Mouse (Mus musculus) heart, embryonic 16.5 days (tissue): ENCODE data around the gene Wdr5. TPM values are rescaled to one million over a fixed set of nuclear protein-coding genes. Genes with fewer than 3 reads are reported as not detected.
"Not testable (repeated sequence)": the region's sequence is repeated elsewhere in the genome, so short reads cannot be mapped to it uniquely, and the experiment has no call there.

Source experiments
- ATAC-seq: fragments of 200-750 bp; cut with Nextera tagmentation; replicated peaks from 2 replicates; pipeline ENCODE4 v1.8.0; 2017; ENCODE audit warnings: moderate number of reproducible peaks; ENCODE audit not compliant: insufficient read depth, low FRiP score; ENCODE audit errors: extremely low read depth
- H3K27ac ChIP-seq: fragments of 300-500 bp; sonication (generic); 2 replicates; pipeline ENCODE4 v1.5.1; 2014; ENCODE audit warnings: mild to moderate bottlenecking, low read length, control low read depth, moderate library complexity
- H3K27me3 ChIP-seq: fragments of 300-500 bp; sonication (generic); 2 replicates; pipeline ENCODE4 v1.6.1; 2014; ENCODE audit warnings: low read length, mixed read lengths; ENCODE audit not compliant: control insufficient read depth, insufficient read depth
- H3K36me3 ChIP-seq: fragments of 300-500 bp; sonication (generic); 2 replicates; pipeline ENCODE4 v1.6.1; 2014; ENCODE audit not compliant: control insufficient read depth, insufficient read depth
- H3K4me1 ChIP-seq: fragments of 300-500 bp; sonication (generic); 2 replicates; pipeline ENCODE4 v1.6.1; 2014; ENCODE audit warnings: low read length, mixed read lengths; ENCODE audit not compliant: control insufficient read depth, insufficient read depth
- H3K4me2 ChIP-seq: fragments of 300-500 bp; sonication (generic); 2 replicates; pipeline ENCODE4 v1.6.1; 2014; ENCODE audit warnings: low read depth, mild to moderate bottlenecking, control low read depth, low read length
- H3K4me3 ChIP-seq: fragments of 300-500 bp; sonication (generic); 2 replicates; pipeline ENCODE4 v1.5.1; 2014; ENCODE audit warnings: mild to moderate bottlenecking, control low read depth, low read length
- H3K9ac ChIP-seq: fragments of 300-500 bp; sonication (generic); 2 replicates; pipeline ENCODE4 v1.6.1; 2014; ENCODE audit warnings: low read length, control low read depth
- H3K9me3 ChIP-seq: fragments of 300-500 bp; sonication (generic); replicated peaks from 2 replicates; pipeline ENCODE4 v1.6.1; 2016; ENCODE audit warnings: low read length; ENCODE audit not compliant: control insufficient read depth
- WGBS: fragments of 180-500 bp; shearing (Covaris S2); extraction: QIAGEN DNeasy Blood & Tissue Kit; methylation state at CpG from one replicate; pipeline ENCODE4 v1.1.7; 2014; 5-methylcytosine and 5-hydroxymethylcytosine counted together
- polyA plus RNA-seq: library from polyadenylated mRNA; unstranded; fragments of >200 nt; fragmentation: Nextera tagmentation; extraction: Ambion mirVana; gene quantifications from 2 replicates; pipeline ENCODE4 v1.2.1, GENCODE M21; 2015

Wdr5 gene
- polyA plus RNA-seq, 1 experiment from 2014 or later, result 32.2 TPM

DNA sequence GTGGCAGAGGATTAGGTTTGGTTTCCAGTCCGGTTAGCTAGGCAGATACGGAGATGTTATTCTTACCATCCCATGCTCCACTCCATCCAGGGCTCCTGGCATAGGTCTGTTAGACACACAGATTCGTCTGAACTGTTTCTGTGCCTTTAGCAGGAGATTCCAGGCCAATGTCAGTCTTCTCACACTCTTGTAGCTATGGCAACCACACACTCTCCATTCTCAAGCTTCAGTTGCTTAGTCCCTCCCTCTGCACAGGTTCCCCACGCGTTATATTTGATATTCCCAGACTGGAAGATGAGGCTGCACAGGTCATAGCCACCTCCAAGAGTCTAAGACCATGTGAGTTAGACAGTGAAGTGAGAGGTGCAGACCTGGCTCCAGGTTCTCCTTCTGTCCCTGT is 1.1 kb upstream of the Wdr5 start:
- H3K9ac ChIP-seq, result peak overlapping the region; percentile 94
- no peak for ATAC-seq
- peaks cover 23% of the 10 kb centered on the region for H3K4me1 ChIP-seq
- peak overlapping the region; percentile 93 for H3K4me3 ChIP-seq
- peak overlapping the region; percentile 92 for H3K27ac ChIP-seq
- 71% methylated on average over 5 of the region's 5 CpGs for WGBS
- no peaks in the 10 kb centered on the region for H3K27me3 ChIP-seq
- no peaks in the 10 kb centered on the region for H3K9me3 ChIP-seq
- H3K4me2 ChIP-seq, result peak overlapping the region; percentile 90
- H3K36me3 ChIP-seq, result no peaks in the 10 kb centered on the region

DNA sequence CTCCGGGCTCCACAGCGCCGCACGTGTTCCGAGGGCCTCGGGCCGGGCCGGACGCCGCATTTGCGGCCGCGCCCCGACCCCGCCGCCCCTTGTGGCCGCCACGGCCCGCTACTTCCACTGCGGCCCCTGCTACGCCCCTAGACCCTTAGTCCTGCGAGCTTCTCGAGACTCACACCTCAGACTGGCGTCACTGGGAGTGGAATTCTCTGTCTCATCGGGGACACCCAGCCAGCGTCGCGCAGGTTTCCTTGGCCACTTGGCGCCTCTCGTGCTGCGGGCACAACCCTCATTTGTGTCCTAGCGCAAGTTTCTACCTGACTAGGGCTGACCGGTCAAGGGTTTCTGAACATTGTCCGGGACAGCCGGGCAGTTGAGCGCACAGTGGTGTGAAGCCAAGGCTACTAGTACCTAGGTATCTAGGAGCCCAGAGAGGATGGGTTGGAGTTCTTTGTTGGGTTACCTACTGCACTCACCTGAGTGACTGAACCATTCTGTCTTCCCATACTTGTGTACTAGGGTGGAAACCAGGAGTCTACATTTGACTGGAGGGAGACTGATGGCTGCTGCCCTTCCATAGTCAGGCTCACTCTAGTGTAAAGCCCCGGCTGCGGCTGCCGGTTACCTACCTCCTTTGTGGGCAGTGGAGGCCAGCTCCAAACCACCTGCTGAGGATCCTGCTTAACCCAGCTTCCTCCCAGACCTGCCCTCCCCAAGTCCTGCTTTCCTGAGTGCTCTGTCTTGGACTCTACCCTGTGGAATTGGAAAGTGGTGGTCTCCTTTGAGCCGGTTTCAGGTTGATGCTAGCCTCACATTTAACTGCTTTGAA is 597 bp downstream of the Wdr5 start:
- ATAC-seq, result peak; percentile 47
- WGBS, result under 1% methylated on average over 39 of the region's 40 CpGs
- Histone ChIP-seq H3K4me2 (peak overlapping the region; percentile 90), H3K27me3 (no peaks in the 10 kb centered on the region), H3K27ac (peak overlapping the region; percentile 92), H3K9ac (peak overlapping the region; percentile 94), H3K4me3 (peak overlapping the region; percentile 93), H3K36me3 (peaks cover 11% of the 10 kb centered on the region), H3K4me1 (peaks cover 23% of the 10 kb centered on the region), H3K9me3 (no peaks in the 10 kb centered on the region)

DNA sequence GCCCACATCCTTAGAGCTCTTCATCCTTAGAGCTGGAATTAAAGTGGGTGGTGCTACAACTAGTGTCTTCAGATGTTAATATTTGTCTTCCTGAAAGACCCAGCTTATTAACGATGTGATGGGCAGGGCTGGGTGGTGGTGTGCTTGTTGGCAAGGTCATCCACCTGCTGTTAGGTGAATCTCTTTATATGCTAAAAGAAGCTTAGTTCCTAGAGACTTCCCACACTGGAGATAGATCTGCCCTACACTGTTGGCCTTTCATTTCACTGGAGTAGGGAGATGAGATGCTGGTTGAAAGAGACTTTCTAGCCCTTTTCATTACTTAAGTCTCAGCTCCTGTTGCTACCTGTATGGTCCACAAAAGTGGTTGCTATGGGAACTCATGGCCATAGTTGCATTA is 1.3 kb downstream of the Wdr5 start:
- Histone ChIP-seq H3K27me3 (no peaks in the 10 kb centered on the region), H3K9me3 (no peaks in the 10 kb centered on the region), H3K4me2 (peak overlapping the region; percentile 90), H3K36me3 (peaks cover 18% of the 10 kb centered on the region), H3K4me1 (peaks cover 23% of the 10 kb centered on the region), H3K27ac (no peak overlapping the region), H3K9ac (peak overlapping the region; percentile 94), H3K4me3 (peak overlapping the region; percentile 93)
- ATAC-seq, result no peak
- 11% methylated on average over 1 of the region's 1 CpGs for WGBS

DNA sequence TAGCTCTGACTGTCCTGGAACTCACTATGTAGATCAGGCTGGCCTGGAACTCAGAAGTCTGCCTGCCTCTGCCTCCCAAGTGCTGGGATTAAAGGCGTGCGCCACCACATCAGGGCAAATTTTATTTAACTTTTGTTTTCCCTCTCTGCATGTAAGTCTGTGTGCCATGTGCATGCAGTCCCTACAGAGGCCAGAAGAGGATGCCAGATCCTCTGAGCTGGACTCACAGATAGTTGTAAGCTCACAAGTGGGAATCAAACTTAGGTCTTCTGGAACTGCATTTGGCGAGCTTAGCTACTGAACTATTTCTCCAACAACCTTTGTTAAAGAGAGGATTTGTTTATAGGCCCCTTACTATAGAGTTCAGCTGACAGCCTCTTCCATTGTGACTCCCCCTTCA is 3.3 kb downstream of the Wdr5 start:
- H3K27me3 ChIP-seq, result no peaks in the 10 kb centered on the region
- H3K4me3 ChIP-seq, result no peak overlapping the region
- H3K4me2 ChIP-seq, result no peak overlapping the region
- no peak for ATAC-seq
- H3K9me3 ChIP-seq, result no peaks in the 10 kb centered on the region
- 93% methylated on average over 3 of the region's 3 CpGs for WGBS
- H3K36me3 ChIP-seq, result peaks cover 24% of the 10 kb centered on the region
- H3K9ac ChIP-seq, result no peak overlapping the region
- H3K27ac ChIP-seq, result no peak overlapping the region
- peaks cover 23% of the 10 kb centered on the region for H3K4me1 ChIP-seq

DNA sequence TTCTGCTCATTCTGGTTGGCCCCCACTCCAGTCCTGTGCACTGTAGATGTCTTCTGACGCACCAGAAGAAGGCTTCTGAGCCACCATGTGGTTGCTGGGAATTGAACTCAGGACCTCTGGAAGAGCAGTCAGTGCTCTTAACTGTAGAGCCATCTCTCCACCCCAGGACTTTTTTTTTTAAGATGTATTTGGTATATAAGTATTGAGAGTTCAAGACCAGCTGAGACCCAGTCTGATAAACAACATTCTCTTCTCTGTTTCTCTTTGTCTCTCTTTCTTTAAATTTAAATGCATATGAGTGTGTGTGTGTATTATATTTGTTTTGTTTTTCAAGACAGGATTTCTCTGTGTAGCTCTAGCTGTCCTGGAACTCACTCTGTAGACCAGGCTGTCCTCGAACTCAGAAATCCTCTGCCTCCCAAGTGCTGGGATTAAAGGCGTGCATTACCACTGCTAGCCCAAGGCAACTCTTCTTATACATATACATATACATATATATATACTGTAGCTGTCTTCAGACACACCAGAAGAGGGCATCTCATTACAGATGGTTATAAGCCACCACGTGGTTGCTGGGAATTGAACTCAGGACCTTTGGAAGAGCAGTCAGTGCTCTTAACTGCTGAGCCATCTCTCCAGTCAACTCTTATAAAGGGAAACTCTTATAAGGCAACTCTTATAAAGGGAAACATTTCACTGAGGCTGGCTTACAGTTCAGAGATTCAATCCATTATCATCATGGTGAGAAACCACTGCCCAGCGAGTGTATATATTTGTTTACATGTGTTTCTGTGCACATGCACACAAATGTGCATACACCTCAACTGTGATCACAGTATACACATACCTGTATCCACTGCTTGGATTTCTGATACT is 23.7 kb downstream of the Wdr5 start:
- Histone ChIP-seq H3K9ac (peak overlapping the region; percentile 38; the same call in 1 of the 2 replicates), H3K27ac (peak overlapping the region; percentile 81), H3K36me3 (peaks cover 22% of the 10 kb centered on the region), H3K4me1 (peaks cover 14% of the 10 kb centered on the region)
- ATAC-seq, H3K4me2 ChIP-seq, H3K4me3 ChIP-seq, H3K9me3 ChIP-seq, H3K27me3 ChIP-seq: not testable (repeated sequence)
- 69% methylated on average over 5 of the region's 5 CpGs for WGBS

DNA sequence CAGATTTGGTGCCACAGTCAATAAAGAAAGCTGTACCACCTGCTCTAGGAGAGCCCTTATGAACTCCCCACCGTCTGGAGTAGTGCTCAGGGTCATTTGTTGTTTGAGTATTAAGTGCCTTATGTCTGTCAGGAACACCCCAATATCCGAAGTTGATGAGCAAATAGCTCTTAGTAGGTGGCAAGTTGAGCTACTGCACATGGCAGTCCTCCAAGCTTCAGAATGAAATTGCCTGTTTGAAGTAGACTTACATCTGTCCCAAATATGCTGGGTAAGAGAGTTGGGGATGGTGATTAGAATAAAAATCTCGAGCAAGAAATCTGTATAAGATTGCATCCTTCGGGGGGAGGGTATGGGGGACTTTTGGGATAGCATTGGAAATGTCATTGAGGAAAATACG is 24.4 kb downstream of the Wdr5 start:
- peaks cover 16% of the 10 kb centered on the region for H3K36me3 ChIP-seq
- H3K9ac ChIP-seq, result peak overlapping the region; percentile 38; the same call in 1 of the 2 replicates
- no peak for ATAC-seq
- WGBS, result 20% methylated on average over 5 of the region's 5 CpGs
- H3K27ac ChIP-seq, result peak overlapping the region; percentile 81
- H3K9me3 ChIP-seq, result no peaks in the 10 kb centered on the region
- H3K4me1 ChIP-seq, result peaks cover 14% of the 10 kb centered on the region
- peak overlapping the region; percentile 12; the same call in 1 of the 2 replicates for H3K4me3 ChIP-seq
- no peaks in the 10 kb centered on the region for H3K27me3 ChIP-seq
- peak overlapping the region; percentile 41 for H3K4me2 ChIP-seq

DNA sequence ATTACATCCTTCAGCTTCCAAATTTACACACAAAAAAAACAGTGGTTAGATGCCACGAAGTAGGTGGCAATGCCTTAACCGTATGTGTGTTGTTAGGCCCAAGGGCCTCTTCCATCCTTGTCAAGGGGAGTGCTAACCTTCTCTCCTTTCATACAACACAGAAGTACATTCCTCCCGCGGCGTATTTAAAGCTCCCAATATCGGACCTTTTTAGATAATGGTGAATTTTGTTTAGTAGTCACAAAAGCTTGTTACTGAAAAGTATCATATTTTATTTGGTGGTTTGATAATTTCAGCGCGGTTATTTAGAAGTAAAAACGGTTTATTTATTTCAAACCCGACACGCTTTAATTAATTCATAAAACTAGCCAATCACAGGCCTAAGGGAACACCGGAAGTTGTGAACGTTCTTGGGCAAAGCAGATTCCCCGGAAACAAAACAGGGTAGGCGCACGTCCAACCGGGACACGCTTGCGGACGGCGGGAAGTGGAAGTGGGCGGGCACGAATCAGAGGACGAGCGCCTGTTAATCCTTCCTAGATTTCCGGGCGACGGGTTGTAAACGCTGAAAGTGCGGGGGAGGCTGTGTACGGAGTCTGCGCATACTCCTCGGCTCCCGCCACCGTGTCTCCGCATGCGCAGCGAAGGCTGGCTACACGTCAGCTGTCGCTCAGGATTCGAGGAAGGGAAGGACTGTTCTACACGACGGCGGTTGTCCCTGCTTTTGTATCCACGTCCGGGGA is 25.0 kb downstream of the Wdr5 start:
- Histone ChIP-seq H3K4me3 (peak overlapping the region; percentile 54), H3K4me1 (peaks cover 14% of the 10 kb centered on the region), H3K9me3 (no peaks in the 10 kb centered on the region), H3K27me3 (no peaks in the 10 kb centered on the region), H3K4me2 (peak overlapping the region; percentile 72), H3K9ac (peak overlapping the region; percentile 65), H3K36me3 (peaks cover 10% of the 10 kb centered on the region), H3K27ac (peak overlapping the region; percentile 81)
- WGBS, result 0% methylated on average over 46 of the region's 46 CpGs
- peak; percentile 98 for ATAC-seq

DNA sequence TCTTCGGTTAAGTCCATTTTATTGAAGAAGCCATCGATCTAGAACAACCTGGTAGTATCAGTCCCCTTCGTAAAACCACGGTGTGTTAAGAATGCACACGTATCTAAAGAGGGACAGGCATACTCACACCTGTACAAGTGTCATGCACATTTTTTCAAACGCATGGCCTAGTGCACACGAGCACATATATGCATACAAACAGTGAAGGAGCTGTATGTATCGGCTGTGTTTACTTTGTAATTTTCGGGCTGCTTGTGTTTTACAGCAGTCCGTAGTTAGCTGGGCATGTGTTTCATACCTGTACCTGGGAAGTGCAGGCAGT is 25.5 kb downstream of the Wdr5 start:
- ATAC-seq, result no peak
- no peaks in the 10 kb centered on the region for H3K27me3 ChIP-seq
- peak overlapping the region; percentile 72 for H3K4me2 ChIP-seq
- peak overlapping the region; percentile 54 for H3K4me3 ChIP-seq
- H3K4me1 ChIP-seq, result peaks cover 14% of the 10 kb centered on the region
- WGBS, result 27% methylated on average over 10 of the region's 10 CpGs
- peaks cover 4% of the 10 kb centered on the region for H3K36me3 ChIP-seq
- peak overlapping the region; percentile 81 for H3K27ac ChIP-seq
- H3K9ac ChIP-seq, result peak overlapping the region; percentile 65
- H3K9me3 ChIP-seq, result no peaks in the 10 kb centered on the region
